Mouse (Mus musculus) heart, embryonic 16.5 days (tissue): ENCODE results near the gene Arfgef2. TPM values are rescaled to one million over a fixed set of nuclear protein-coding genes. Genes with fewer than 3 reads are reported as not detected.

Experiments
- ATAC-seq: fragments of 200-750 bp; cut with Nextera tagmentation; replicated peaks from 2 replicates; pipeline ENCODE4 v1.8.0; 2017; ENCODE audit warnings: moderate number of reproducible peaks; ENCODE audit not compliant: insufficient read depth, low FRiP score; ENCODE audit errors: extremely low read depth
- H3K27ac ChIP-seq: fragments of 300-500 bp; sonication (generic); 2 replicates; pipeline ENCODE4 v1.5.1; 2014; ENCODE audit warnings: mild to moderate bottlenecking, low read length, control low read depth, moderate library complexity
- H3K27me3 ChIP-seq: fragments of 300-500 bp; sonication (generic); 2 replicates; pipeline ENCODE4 v1.6.1; 2014; ENCODE audit warnings: low read length, mixed read lengths; ENCODE audit not compliant: control insufficient read depth, insufficient read depth
- H3K36me3 ChIP-seq: fragments of 300-500 bp; sonication (generic); 2 replicates; pipeline ENCODE4 v1.6.1; 2014; ENCODE audit not compliant: control insufficient read depth, insufficient read depth
- H3K4me1 ChIP-seq: fragments of 300-500 bp; sonication (generic); 2 replicates; pipeline ENCODE4 v1.6.1; 2014; ENCODE audit warnings: low read length, mixed read lengths; ENCODE audit not compliant: control insufficient read depth, insufficient read depth
- H3K4me2 ChIP-seq: fragments of 300-500 bp; sonication (generic); 2 replicates; pipeline ENCODE4 v1.6.1; 2014; ENCODE audit warnings: low read depth, mild to moderate bottlenecking, control low read depth, low read length
- H3K4me3 ChIP-seq: fragments of 300-500 bp; sonication (generic); 2 replicates; pipeline ENCODE4 v1.5.1; 2014; ENCODE audit warnings: mild to moderate bottlenecking, control low read depth, low read length
- H3K9ac ChIP-seq: fragments of 300-500 bp; sonication (generic); 2 replicates; pipeline ENCODE4 v1.6.1; 2014; ENCODE audit warnings: low read length, control low read depth
- H3K9me3 ChIP-seq: fragments of 300-500 bp; sonication (generic); replicated peaks from 2 replicates; pipeline ENCODE4 v1.6.1; 2016; ENCODE audit warnings: low read length; ENCODE audit not compliant: control insufficient read depth
- WGBS: fragments of 180-500 bp; shearing (Covaris S2); extraction: QIAGEN DNeasy Blood & Tissue Kit; methylation state at CpG from one replicate; pipeline ENCODE4 v1.1.7; 2014; 5-methylcytosine and 5-hydroxymethylcytosine counted together
- polyA plus RNA-seq: library from polyadenylated mRNA; unstranded; fragments of >200 nt; fragmentation: Nextera tagmentation; extraction: Ambion mirVana; gene quantifications from 2 replicates; pipeline ENCODE4 v1.2.1, GENCODE M21; 2015

Gene Arfgef2
- polyA plus RNA-seq: 6.2 TPM in 2 replicates

GRCm38 (mm10) chr2:166805250-166806172, at the start of gene Arfgef2:
Arfgef2 (plus strand) TSS chr2:166805588.
- peak within 1 kb of the TSS; percentile 88 for H3K9ac ChIP-seq
- WGBS: under 1% methylated on average over 76 of the region's 76 CpGs
- no peaks in the 10 kb centered on the region for H3K27me3 ChIP-seq
- H3K4me1 ChIP-seq: peaks cover 14% of the 10 kb centered on the region
- H3K36me3 ChIP-seq: no peaks in the 10 kb centered on the region
- peak within 1 kb of the TSS; percentile 82 for H3K4me3 ChIP-seq
- no peaks in the 10 kb centered on the region for H3K9me3 ChIP-seq
- peak within 1 kb of the TSS; percentile 85 for H3K27ac ChIP-seq
- peak within 1 kb of the TSS; percentile 77 for H3K4me2 ChIP-seq
- ATAC-seq: peak; percentile 93

- Histone ChIP-seq H3K9me3 (no peaks in the 10 kb centered on the region), H3K36me3 (no peaks in the 10 kb centered on the region), H3K4me3 (no peak overlapping the region), H3K4me2 (no peak overlapping the region), H3K9ac (no peak overlapping the region), H3K27me3 (0 out of 2 replicates have a peak, but pooled peaks cover 6% of the 10 kb centered on the region), H3K27ac (no peak overlapping the region), H3K4me1 (no peaks in the 10 kb centered on the region)
- WGBS: 11% methylated on average over 3 of the region's 3 CpGs
- no peak for ATAC-seq
Observed at GRCm38 (mm10) chr2:166757969-166758368, 47.4 kb upstream of the Arfgef2 start.

GRCm38 (mm10) chr2:166764051-166764450, 41.3 kb upstream of the Arfgef2 start:
- ATAC-seq: no peak
- Histone ChIP-seq H3K9me3 (no peaks in the 10 kb centered on the region), H3K4me2 (no peak overlapping the region), H3K36me3 (no peaks in the 10 kb centered on the region), H3K4me3 (no peak overlapping the region), H3K27me3 (no peaks in the 10 kb centered on the region), H3K9ac (no peak overlapping the region), H3K4me1 (no peaks in the 10 kb centered on the region), H3K27ac (no peak overlapping the region)
- WGBS: 50% methylated on average over 5 of the region's 5 CpGs

- WGBS: 73% methylated on average over 9 of the region's 9 CpGs
- Histone ChIP-seq H3K36me3 (no peaks in the 10 kb centered on the region), H3K4me2 (no peak overlapping the region), H3K9me3 (no peaks in the 10 kb centered on the region), H3K9ac (no peak overlapping the region), H3K27me3 (no peaks in the 10 kb centered on the region), H3K27ac (no peak overlapping the region), H3K4me3 (no peak overlapping the region), H3K4me1 (no peaks in the 10 kb centered on the region)
- ATAC-seq: no peak
Observed at GRCm38 (mm10) chr2:166767591-166767990, 37.8 kb upstream of the Arfgef2 start.

- no peaks in the 10 kb centered on the region for H3K27me3 ChIP-seq
- no peak overlapping the region for H3K4me3 ChIP-seq
- H3K4me2 ChIP-seq: no peak overlapping the region
- no peaks in the 10 kb centered on the region for H3K36me3 ChIP-seq
- no peaks in the 10 kb centered on the region for H3K9me3 ChIP-seq
- no peaks in the 10 kb centered on the region for H3K4me1 ChIP-seq
- ATAC-seq: no peak
- no peak overlapping the region for H3K9ac ChIP-seq
- H3K27ac ChIP-seq: no peak overlapping the region; the same call in 1 of the 2 replicates
- 54% methylated on average over 11 of the region's 11 CpGs for WGBS
Observed at GRCm38 (mm10) chr2:166771396-166771795, 34.0 kb upstream of the Arfgef2 start.

- no peak for ATAC-seq
- Histone ChIP-seq H3K4me1 (no peaks in the 10 kb centered on the region), H3K4me2 (no peak overlapping the region), H3K9ac (no peak overlapping the region), H3K4me3 (no peak overlapping the region), H3K27ac (no peak overlapping the region), H3K9me3 (no peaks in the 10 kb centered on the region), H3K36me3 (no peaks in the 10 kb centered on the region), H3K27me3 (no peaks in the 10 kb centered on the region)
- WGBS: 73% methylated on average over 10 of the region's 10 CpGs
Observed at GRCm38 (mm10) chr2:166773587-166773986, 31.8 kb upstream of the Arfgef2 start.

GRCm38 (mm10) chr2:166774275-166774674, 31.1 kb upstream of the Arfgef2 start:
- H3K9ac ChIP-seq: no peak overlapping the region
- no peak for ATAC-seq
- no peak overlapping the region for H3K27ac ChIP-seq
- H3K4me2 ChIP-seq: no peak overlapping the region
- H3K36me3 ChIP-seq: no peaks in the 10 kb centered on the region
- no peaks in the 10 kb centered on the region for H3K27me3 ChIP-seq
- no peak overlapping the region for H3K4me3 ChIP-seq
- no peaks in the 10 kb centered on the region for H3K4me1 ChIP-seq
- WGBS: 81% methylated on average over 10 of the region's 10 CpGs
- no peaks in the 10 kb centered on the region for H3K9me3 ChIP-seq

- Histone ChIP-seq H3K27me3 (no peaks in the 10 kb centered on the region), H3K4me2 (no peak overlapping the region), H3K9me3 (no peaks in the 10 kb centered on the region), H3K4me1 (no peaks in the 10 kb centered on the region), H3K27ac (no peak overlapping the region), H3K9ac (no peak overlapping the region), H3K36me3 (no peaks in the 10 kb centered on the region), H3K4me3 (no peak overlapping the region)
- ATAC-seq: no peak
- 70% methylated on average over 11 of the region's 11 CpGs for WGBS
Observed at GRCm38 (mm10) chr2:166775357-166775893, 30.0 kb upstream of the Arfgef2 start.

GRCm38 (mm10) chr2:166776272-166776671, 29.1 kb upstream of the Arfgef2 start:
- 0 out of 2 replicates have a peak, but pooled peaks cover 2% of the 10 kb centered on the region for H3K27me3 ChIP-seq
- H3K36me3 ChIP-seq: no peaks in the 10 kb centered on the region
- no peak overlapping the region for H3K27ac ChIP-seq
- H3K9ac ChIP-seq: no peak overlapping the region
- H3K4me3 ChIP-seq: no peak overlapping the region
- no peak for ATAC-seq
- H3K9me3 ChIP-seq: no peaks in the 10 kb centered on the region
- H3K4me2 ChIP-seq: no peak overlapping the region
- no peaks in the 10 kb centered on the region for H3K4me1 ChIP-seq
- 32% methylated on average over 2 of the region's 2 CpGs for WGBS
